Mouse (Mus musculus) right cerebral cortex, adult 2 months (tissue): ENCODE data around the gene Scpep1.
"Not testable (repeated sequence)": the region's sequence is repeated elsewhere in the genome, so short reads cannot be mapped to it uniquely, and the experiment has no call there.

Source experiments
- DNase-seq, 2 experiments: peaks; one replicate each; pipeline ENCODE4 v3.0.0; 2021 to 2022; ENCODE audit warnings: low spot score in 2 of 2

Gene Scpep1

GRCm38 (mm10) chr11:88926566-88926965 is 28.7 kb downstream of the Scpep1 start:
- no peak for DNase-seq

GRCm38 (mm10) chr11:88909388-88910036 is 45.8 kb downstream of the Scpep1 start:
- no peak for DNase-seq

GRCm38 (mm10) chr11:88908557-88909211 is 46.6 kb downstream of the Scpep1 start:
- DNase-seq, result peak; percentile 49 to 65

- no peak for DNase-seq
Observed at GRCm38 (mm10) chr11:88907886-88908285, 47.4 kb downstream of the Scpep1 start.

- DNase-seq, result no peak
Observed at GRCm38 (mm10) chr11:88905621-88906020, 49.6 kb downstream of the Scpep1 start.

- DNase-seq, result no peak
Observed at GRCm38 (mm10) chr11:88904080-88904479, 51.2 kb downstream of the Scpep1 start.

GRCm38 (mm10) chr11:88902762-88903161 is 52.5 kb downstream of the Scpep1 start:
- DNase-seq, result no peak

GRCm38 (mm10) chr11:88901341-88901802 is 53.9 kb downstream of the Scpep1 start:
- no peak for DNase-seq

- DNase-seq, result no peak
Observed at GRCm38 (mm10) chr11:88899561-88899960, 55.7 kb downstream of the Scpep1 start.

GRCm38 (mm10) chr11:88898380-88898763 is 56.9 kb downstream of the Scpep1 start:
- no peak for DNase-seq

GRCm38 (mm10) chr11:88897624-88898379 is 57.5 kb downstream of the Scpep1 start:
- DNase-seq, result no peak

- peak in 1 of 2 experiments; percentile 41 for DNase-seq
Observed at GRCm38 (mm10) chr11:88895800-88896232, 59.4 kb downstream of the Scpep1 start.

GRCm38 (mm10) chr11:88895235-88895634 is 60.0 kb downstream of the Scpep1 start:
- not testable (repeated sequence) for DNase-seq

GRCm38 (mm10) chr11:88894279-88894678 is 61.0 kb downstream of the Scpep1 start:
- DNase-seq, result not testable (repeated sequence)

GRCm38 (mm10) chr11:88893501-88893900 is 61.8 kb downstream of the Scpep1 start:
- DNase-seq, result not testable (repeated sequence)

- not testable (repeated sequence) for DNase-seq
Observed at GRCm38 (mm10) chr11:88892789-88893188, 62.5 kb downstream of the Scpep1 start.

- peak in 1 of 2 experiments; percentile 47 for DNase-seq
Observed at GRCm38 (mm10) chr11:88891921-88892561, 63.2 kb downstream of the Scpep1 start.

- DNase-seq, result not testable (repeated sequence)
Observed at GRCm38 (mm10) chr11:88891446-88891845, 63.8 kb downstream of the Scpep1 start.

- DNase-seq, result not testable (repeated sequence)
Observed at GRCm38 (mm10) chr11:88890904-88891303, 64.4 kb downstream of the Scpep1 start.

GRCm38 (mm10) chr11:88888996-88889395 is 66.3 kb downstream of the Scpep1 start:
- no peak for DNase-seq

- no peak for DNase-seq
Observed at GRCm38 (mm10) chr11:88884376-88885065, 70.7 kb downstream of the Scpep1 start.
